Mouse (Mus musculus) forebrain, embryonic 15.5 days (tissue): Measurements from ENCODE around the gene Btbd16. TPM values are rescaled to one million over a fixed set of nuclear protein-coding genes. Genes with fewer than 3 reads are reported as not detected.
A peak's percentile ranks its signal among the peaks of the same experiment; 100 is the strongest.

ENCODE experiments used
- ATAC-seq: fragments of 200-750 bp; cut with Nextera tagmentation; replicated peaks from 2 replicates; pipeline ENCODE4 v1.8.0; 2017; ENCODE audit warnings: mild to moderate bottlenecking, moderate TSS enrichment, moderate library complexity
- H3K27ac ChIP-seq: fragments of 300-500 bp; sonication (generic); replicated peaks from 2 replicates; pipeline ENCODE4 v1.5.1; 2015; ENCODE audit warnings: mild to moderate bottlenecking, inconsistent platforms
- H3K27me3 ChIP-seq: fragments of 300-500 bp; sonication (generic); 2 replicates; pipeline ENCODE4 v1.6.1; 2015; ENCODE audit warnings: inconsistent platforms
- H3K36me3 ChIP-seq: fragments of 300-500 bp; sonication (generic); 2 replicates; pipeline ENCODE4 v1.6.1; 2015; ENCODE audit warnings: mild to moderate bottlenecking, inconsistent platforms
- H3K4me1 ChIP-seq: fragments of 300-500 bp; sonication (generic); 2 replicates; pipeline ENCODE4 v1.6.1; 2015; ENCODE audit warnings: inconsistent platforms
- H3K4me2 ChIP-seq: fragments of 300-500 bp; sonication (generic); replicated peaks from 2 replicates; pipeline ENCODE4 v1.6.1; 2015; ENCODE audit warnings: mild to moderate bottlenecking, inconsistent platforms
- H3K4me3 ChIP-seq: fragments of 300-500 bp; sonication (generic); 2 replicates; pipeline ENCODE4 v1.5.1; 2015; ENCODE audit warnings: mild to moderate bottlenecking, inconsistent platforms
- H3K9ac ChIP-seq: fragments of 300-500 bp; sonication (generic); replicated peaks from 2 replicates; pipeline ENCODE4 v1.6.1; 2015; ENCODE audit warnings: mild to moderate bottlenecking, inconsistent platforms
- H3K9me3 ChIP-seq: fragments of 300-500 bp; sonication (generic); 2 replicates; pipeline ENCODE4 v1.6.1; 2016; ENCODE audit warnings: inconsistent platforms
- WGBS: fragments of 180-500 bp; shearing (Covaris S2); methylation state at CpG from one replicate; pipeline ENCODE4 v1.1.7; 2015; ENCODE audit warnings: mixed read lengths; 5-methylcytosine and 5-hydroxymethylcytosine counted together
- polyA plus RNA-seq: library from polyadenylated mRNA; unstranded; fragments of >200 nt; fragmentation: Nextera tagmentation; extraction: Ambion mirVana; gene quantifications from 2 replicates; pipeline ENCODE4 v1.2.1, GENCODE M21; 2015

Btbd16 gene
- polyA plus RNA-seq = not detected in 2 replicates

DNA sequence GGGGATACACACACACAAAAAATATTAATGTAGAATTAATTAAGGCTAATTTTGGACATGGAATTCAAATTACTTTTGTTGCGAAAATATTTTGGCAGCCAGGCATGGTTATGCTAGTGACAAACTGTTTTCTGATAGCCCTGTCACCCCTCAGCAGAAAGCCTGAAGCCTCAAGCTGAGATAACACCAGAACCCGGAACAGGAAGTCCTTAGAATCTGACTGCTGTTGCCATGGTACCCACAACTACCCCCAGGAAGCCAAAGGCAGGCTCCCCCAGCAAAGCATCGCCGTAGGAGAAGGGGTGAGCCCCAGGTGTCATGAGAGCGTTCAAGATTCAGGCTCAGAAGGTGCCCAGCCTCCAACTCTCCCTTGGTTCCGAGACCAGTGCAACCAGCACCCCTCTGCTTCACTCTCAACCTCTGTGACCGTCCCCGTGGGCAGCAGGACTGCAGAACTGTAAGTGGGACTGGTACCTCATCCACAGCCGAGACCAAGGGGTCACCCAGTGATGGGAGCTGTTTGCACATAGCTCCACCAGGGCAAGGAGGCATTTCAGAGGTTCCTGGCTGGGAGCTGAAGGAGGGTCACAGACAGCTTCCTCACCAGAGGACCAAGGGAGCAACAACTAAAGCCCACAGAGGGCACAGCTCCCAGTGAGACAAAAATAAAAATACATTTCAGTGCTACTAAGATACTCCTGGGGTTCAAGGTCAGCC, at the start of gene Btbd16:
Btbd16 (plus strand) TSS at position 156 of the 717 bp plus-strand sequence.
- 68% methylated on average over 9 of the region's 9 CpGs for WGBS
- H3K27me3 ChIP-seq = no peaks in the 10 kb centered on the region
- no peak within 1 kb of the TSS for H3K4me3 ChIP-seq
- no peak for ATAC-seq
- no peak within 1 kb of the TSS for H3K9ac ChIP-seq
- H3K4me1 ChIP-seq = no peaks in the 10 kb centered on the region
- H3K36me3 ChIP-seq = no peaks in the 10 kb centered on the region
- no peak within 1 kb of the TSS for H3K4me2 ChIP-seq
- no peaks in the 10 kb centered on the region for H3K9me3 ChIP-seq
- H3K27ac ChIP-seq = no peak within 1 kb of the TSS

DNA sequence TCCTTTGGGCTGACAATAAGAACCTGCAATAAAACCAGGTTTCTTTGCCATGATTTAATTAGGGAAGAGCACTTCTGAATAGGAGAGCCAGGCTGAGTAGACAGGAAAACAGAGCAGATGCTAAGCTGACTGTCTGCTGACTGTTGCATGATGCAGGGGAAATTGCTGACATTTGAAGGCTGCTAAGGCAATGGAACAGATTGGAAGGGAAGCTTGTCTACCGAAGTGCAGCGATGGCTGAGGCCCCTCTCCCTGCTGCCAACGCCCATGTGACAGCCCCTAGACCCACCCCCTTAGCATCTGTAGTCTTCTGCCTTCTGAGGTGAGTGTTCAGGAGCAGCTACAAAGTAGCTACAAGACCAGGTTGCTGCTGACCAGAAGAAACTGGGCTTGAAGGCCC, 47.7 kb upstream of the Btbd16 start:
- 79% methylated on average over 3 of the region's 3 CpGs for WGBS
- Histone ChIP-seq H3K4me1 (peaks cover 6% of the 10 kb centered on the region), H3K4me3 (no peak overlapping the region), H3K9ac (no peak overlapping the region), H3K27ac (peak overlapping the region; percentile 41; the same call in 1 of the 2 replicates), H3K9me3 (no peaks in the 10 kb centered on the region), H3K4me2 (no peak overlapping the region), H3K36me3 (peaks cover 22% of the 10 kb centered on the region), H3K27me3 (no peaks in the 10 kb centered on the region)
- ATAC-seq = no peak

DNA sequence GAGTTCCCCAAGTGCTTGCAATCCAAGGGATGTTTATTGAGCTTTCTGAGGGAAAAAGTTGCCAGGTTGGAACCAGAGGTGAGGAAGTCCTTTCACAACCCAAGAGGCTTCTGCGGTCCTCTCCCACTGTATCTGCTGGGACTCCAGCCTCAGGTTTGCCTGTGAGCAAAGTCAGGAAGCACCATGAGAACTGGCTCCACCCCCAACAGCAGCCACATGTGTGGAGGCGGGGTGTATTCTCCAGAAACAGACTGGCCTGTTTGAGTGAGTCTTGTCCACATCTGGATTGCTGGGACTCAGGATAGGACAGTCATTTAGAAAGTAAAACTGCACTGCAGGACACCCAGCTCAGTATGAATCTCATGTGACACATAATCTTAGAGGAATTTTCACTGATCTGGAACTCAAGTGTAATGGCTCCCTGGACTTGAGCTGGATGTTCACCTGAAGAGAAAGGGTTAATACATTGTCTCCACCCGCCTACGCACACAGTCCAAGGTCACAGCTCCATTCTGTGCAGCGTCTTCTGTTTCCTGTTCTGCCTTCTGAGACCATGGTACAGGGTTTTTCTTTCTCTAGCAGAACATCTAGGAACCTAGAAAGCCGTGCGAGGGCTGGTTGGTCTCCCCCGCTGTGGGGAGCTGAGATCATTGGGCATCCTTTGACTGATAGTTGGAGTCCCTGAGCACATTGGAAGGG, 47.0 kb upstream of the Btbd16 start:
- 72% methylated on average over 8 of the region's 8 CpGs for WGBS
- ATAC-seq = no peak

DNA sequence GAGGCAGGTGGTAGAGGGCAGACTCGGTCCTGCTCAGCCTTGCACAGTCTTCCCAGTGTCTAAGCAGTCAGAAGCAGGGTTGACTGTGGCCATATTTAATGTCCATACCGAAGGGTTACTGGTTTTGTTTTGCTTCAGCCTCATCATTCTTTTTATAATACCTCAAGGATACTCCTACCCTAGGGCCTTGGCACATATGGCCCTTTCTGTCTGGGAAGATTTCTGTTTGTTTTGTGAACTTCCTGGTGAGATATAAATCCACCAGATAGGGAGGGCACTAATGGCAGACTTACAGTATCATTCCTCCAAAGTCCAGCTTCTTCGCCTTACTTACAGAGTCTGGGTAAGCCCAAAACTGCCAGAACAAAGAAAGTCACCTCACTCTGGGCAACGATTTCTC, 46.3 kb upstream of the Btbd16 start:
- ATAC-seq = no peak
- H3K27me3 ChIP-seq = no peaks in the 10 kb centered on the region
- H3K36me3 ChIP-seq = peaks cover 22% of the 10 kb centered on the region
- H3K27ac ChIP-seq = no peak overlapping the region
- H3K4me1 ChIP-seq = peaks cover 20% of the 10 kb centered on the region
- H3K4me3 ChIP-seq = no peak overlapping the region
- no peak overlapping the region for H3K9ac ChIP-seq
- no peak overlapping the region for H3K4me2 ChIP-seq
- 93% methylated on average over 4 of the region's 4 CpGs for WGBS
- no peaks in the 10 kb centered on the region for H3K9me3 ChIP-seq

More for the DNA sequence above, 47.0 kb upstream of the Btbd16 start:
- Histone ChIP-seq H3K4me1 (peaks cover 13% of the 10 kb centered on the region), H3K4me2 (no peak overlapping the region), H3K27ac (no peak overlapping the region), H3K36me3 (peaks cover 22% of the 10 kb centered on the region), H3K4me3 (no peak overlapping the region), H3K9me3 (no peaks in the 10 kb centered on the region), H3K27me3 (no peaks in the 10 kb centered on the region), H3K9ac (no peak overlapping the region)

DNA sequence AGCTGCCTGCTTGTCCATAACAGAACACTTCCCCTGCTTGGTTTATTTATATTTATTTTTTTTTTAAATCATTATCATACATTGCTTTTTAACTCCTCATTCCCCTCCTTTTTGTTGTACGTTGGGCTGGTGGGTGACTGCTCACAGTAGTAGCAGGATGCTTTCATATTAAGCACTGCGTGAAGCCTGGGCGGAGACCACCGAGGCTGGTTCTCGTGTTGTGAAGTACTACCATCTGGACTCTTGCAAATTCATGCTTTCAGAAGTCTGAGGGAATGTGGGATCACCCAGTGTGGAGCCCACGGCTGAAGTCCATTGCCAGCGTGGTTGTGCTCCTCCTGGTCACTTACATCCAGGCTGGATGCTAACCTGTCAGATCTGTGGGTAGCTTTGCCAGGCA, 42.1 kb upstream of the Btbd16 start:
- Histone ChIP-seq H3K27me3 (no peaks in the 10 kb centered on the region), H3K4me2 (no peak overlapping the region), H3K9ac (no peak overlapping the region), H3K27ac (peak overlapping the region; percentile 61), H3K36me3 (peaks cover 45% of the 10 kb centered on the region), H3K4me3 (no peak overlapping the region), H3K4me1 (peaks cover 26% of the 10 kb centered on the region), H3K9me3 (no peaks in the 10 kb centered on the region)
- ATAC-seq = no peak; the same call in 1 of the 2 replicates
- WGBS = 56% methylated on average over 7 of the region's 7 CpGs

DNA sequence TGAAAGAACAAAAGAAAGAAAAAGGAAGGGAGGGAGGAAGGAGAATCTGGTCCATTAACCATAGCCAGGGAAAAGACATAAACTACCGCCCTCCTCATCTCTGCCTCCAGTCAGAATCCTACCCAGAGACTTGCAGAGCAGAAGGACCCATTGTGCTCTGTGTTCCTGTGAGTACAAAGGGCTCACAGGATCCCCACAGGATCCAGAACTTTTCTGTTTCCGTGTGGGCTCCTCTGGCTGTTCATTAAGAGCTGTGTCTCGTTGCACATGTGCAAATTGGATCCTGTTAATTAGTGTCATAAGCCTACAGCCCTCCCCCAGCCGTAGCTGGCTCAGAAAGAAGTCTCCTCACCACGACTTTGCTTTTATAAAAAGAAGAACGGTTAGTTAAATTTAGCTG, 41.0 kb upstream of the Btbd16 start:
- peak overlapping the region; percentile 60 for H3K27ac ChIP-seq
- no peaks in the 10 kb centered on the region for H3K27me3 ChIP-seq
- H3K9me3 ChIP-seq = no peaks in the 10 kb centered on the region
- ATAC-seq = no peak
- 9% methylated on average over 6 of the region's 6 CpGs for WGBS
- no peak overlapping the region for H3K4me2 ChIP-seq
- no peak overlapping the region for H3K4me3 ChIP-seq
- H3K9ac ChIP-seq = no peak overlapping the region
- peaks cover 57% of the 10 kb centered on the region for H3K36me3 ChIP-seq
- peaks cover 26% of the 10 kb centered on the region for H3K4me1 ChIP-seq

DNA sequence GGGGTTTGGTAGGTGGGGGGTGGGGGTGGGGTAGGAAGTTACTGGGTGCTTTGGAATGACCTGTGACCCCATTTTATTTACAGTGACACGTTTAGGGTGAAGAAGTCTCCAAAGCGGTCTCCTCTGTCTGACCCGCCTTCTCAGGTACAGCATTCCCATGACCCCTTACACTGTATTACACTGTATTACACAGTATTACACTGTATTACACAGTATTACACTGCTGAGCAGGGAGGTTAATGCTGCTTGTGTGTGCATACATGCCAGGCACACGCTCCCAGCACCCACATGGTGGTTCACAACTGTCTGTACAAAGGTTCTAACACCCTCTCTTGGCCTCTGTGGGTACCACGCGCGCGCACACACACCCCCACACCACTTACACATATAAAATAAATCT, 40.4 kb upstream of the Btbd16 start:
- ATAC-seq = 0 out of 2 replicates have a peak, but pooled peaks have one; percentile 21
- H3K4me1 ChIP-seq = peaks cover 26% of the 10 kb centered on the region
- peaks cover 61% of the 10 kb centered on the region for H3K36me3 ChIP-seq
- no peak overlapping the region for H3K4me3 ChIP-seq
- H3K9me3 ChIP-seq = no peaks in the 10 kb centered on the region
- no peak overlapping the region for H3K9ac ChIP-seq
- 88% methylated on average over 8 of the region's 8 CpGs for whole genome bisulfite sequencing
- H3K27ac ChIP-seq = peak overlapping the region; percentile 60
- no peak overlapping the region for H3K4me2 ChIP-seq
- H3K27me3 ChIP-seq = no peaks in the 10 kb centered on the region

DNA sequence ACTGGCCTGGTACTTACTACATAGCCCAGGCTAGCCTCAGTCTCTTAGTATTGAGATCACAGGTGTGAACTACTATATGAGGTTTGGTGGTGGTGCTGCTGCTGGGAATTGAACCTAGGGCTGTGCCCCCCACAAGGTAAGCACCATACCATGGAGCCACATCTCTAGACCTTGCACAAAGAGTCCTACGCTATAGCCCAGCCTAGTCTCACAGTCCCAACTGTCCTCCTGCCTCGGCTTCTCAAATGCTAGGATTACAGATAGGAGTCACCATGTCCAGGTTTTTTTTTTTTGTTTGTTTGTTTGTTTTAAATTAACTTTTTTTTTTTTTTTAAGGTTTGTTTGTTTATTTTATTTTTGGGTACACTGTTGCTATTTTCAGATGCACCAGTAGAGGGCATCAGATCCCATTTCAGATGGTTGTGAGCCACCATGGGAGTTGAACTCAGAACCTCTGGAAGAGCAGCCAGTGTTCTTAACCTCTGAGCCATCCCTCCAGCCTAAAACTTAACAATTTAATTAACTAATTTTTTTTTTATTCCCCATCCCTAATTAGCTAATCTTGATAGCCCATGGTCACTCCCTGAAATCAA, 39.6 kb upstream of the Btbd16 start:
- no peak overlapping the region for H3K9ac ChIP-seq
- H3K27me3 ChIP-seq = no peaks in the 10 kb centered on the region
- H3K9me3 ChIP-seq = no peaks in the 10 kb centered on the region
- no peak for ATAC-seq
- H3K4me2 ChIP-seq = no peak overlapping the region
- 97% methylated on average over 2 of the region's 2 CpGs for WGBS
- H3K4me3 ChIP-seq = no peak overlapping the region
- H3K36me3 ChIP-seq = peaks cover 58% of the 10 kb centered on the region
- H3K27ac ChIP-seq = no peak overlapping the region
- peaks cover 26% of the 10 kb centered on the region for H3K4me1 ChIP-seq

DNA sequence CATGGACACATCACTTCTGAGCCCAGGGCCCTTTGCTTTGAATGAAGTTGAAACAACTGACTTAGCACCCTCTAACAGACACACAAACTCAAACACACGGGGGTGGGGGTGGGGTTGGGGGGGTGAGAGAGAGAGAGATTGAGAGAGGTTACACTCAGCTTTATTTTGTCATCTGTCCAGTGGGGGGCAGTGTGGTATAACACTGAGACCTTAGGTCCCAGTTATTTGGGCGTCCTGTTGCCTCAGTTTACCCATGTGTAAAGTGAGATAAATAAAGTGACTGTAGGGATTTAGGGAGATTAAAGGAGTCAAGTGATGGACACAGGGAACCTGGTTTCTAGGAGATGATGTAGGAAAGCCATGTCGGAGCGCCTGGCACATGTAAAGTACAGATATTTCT, 32.8 kb upstream of the Btbd16 start:
- Histone ChIP-seq H3K27ac (no peak overlapping the region), H3K27me3 (no peaks in the 10 kb centered on the region), H3K4me1 (no peaks in the 10 kb centered on the region), H3K4me2 (no peak overlapping the region), H3K9ac (no peak overlapping the region), H3K36me3 (peaks cover 83% of the 10 kb centered on the region), H3K9me3 (no peaks in the 10 kb centered on the region), H3K4me3 (no peak overlapping the region)
- WGBS = 80% methylated on average over 4 of the region's 4 CpGs
- ATAC-seq = no peak

DNA sequence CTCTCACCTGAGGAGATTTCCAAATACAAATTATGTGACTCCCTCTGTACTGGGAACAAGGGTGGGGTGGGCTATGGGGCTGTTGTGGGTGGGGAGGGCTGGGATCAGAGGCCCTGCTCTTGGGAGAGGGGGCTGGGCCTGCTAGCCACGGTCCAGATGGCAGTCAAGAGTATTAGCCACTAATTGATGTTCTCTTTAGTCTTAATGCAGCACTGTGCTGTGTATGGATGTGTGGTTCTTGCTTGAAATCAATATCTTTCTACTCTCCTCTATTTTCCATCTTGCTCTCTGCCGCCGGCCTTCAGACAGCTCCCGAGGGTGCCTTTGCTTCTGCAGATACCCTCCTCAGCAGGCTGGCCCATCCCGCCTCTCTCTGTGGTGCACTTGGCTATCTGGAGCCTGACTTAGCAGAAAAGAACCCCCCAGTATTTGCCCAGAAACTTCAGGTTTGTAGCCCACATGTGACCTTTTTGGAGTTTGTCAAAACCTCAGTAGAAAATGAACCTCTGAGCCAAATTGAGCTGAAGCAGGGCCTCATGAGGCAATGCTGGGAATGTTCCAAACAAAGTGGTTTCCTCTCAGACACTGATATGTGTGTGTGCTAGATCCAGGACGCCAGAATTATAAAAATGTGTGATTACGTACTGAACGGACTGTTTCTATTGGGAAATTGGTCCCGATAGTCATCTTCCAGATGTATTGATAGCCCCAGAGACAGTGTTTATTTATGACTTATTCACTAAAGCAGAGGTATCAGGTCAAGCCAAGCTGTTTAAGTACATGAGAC, 30.4 kb upstream of the Btbd16 start:
- Histone ChIP-seq H3K4me2 (no peak overlapping the region), H3K4me1 (no peaks in the 10 kb centered on the region), H3K27ac (no peak overlapping the region), H3K9ac (no peak overlapping the region), H3K9me3 (no peaks in the 10 kb centered on the region), H3K4me3 (no peak overlapping the region), H3K27me3 (no peaks in the 10 kb centered on the region), H3K36me3 (peaks cover 65% of the 10 kb centered on the region)
- no peak for ATAC-seq
- WGBS = 86% methylated on average over 9 of the region's 9 CpGs

DNA sequence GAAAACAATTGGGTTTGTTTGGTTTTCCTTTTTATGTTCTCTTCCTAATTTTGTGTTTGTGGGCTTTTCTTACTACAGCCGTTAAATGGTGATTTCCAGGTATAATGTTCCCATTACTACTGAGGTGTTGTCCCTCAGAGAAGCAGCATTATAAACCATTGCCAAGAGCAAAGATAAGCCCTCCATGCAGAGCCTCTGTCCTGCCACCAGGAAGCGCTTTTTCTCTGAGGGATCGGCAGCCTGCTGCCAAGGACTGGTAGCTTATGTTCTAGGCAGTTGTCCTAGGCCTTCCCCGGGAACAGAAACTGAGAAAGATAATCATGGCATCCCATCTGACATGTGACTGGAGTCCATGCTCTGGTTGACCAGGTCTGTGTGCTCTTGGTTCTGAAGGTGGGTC, 24.7 kb upstream of the Btbd16 start:
- Histone ChIP-seq H3K36me3 (peaks cover 35% of the 10 kb centered on the region), H3K4me2 (no peak overlapping the region), H3K4me1 (peaks cover 21% of the 10 kb centered on the region), H3K27me3 (no peaks in the 10 kb centered on the region), H3K27ac (0 out of 2 replicates have a peak overlapping the region, but pooled peaks have one; percentile 88), H3K4me3 (no peak overlapping the region), H3K9me3 (no peaks in the 10 kb centered on the region), H3K9ac (no peak overlapping the region)
- 92% methylated on average over 4 of the region's 4 CpGs for WGBS
- ATAC-seq = no peak
